ENCODE assay signal across 10 mouse cellular contexts in genomic region chr9:7216240-7216639, GRCm38 (mm10). TPM values are rescaled to one million over a fixed set of nuclear protein-coding genes. Genes with fewer than 3 reads are reported as not detected.
DNase-seq lines count a peak whose midpoint lies in the region; ATAC-seq and TF ChIP-seq lines count a peak whose summit lies in the region.
"Had no signal": no experiment of that assay in that cellular context is flagged by ENCODE, and none has a peak within 500 bp of the region (broad histone marks: within the 10 kb centered on the region; RNA-seq: fewer than 3 reads in every experiment).

No protein-coding gene starts in this region.

- H3K79me2 ChIP-seq in liver, adult 2 months (ENCODE audit: control insufficient read depth, insufficient read depth, low read length), result no peaks in the 10 kb centered on the region

- 45% methylated on average over 2 of the region's 2 CpGs for WGBS in liver, adult 2 months
- WGBS in liver, embryonic 11.5 days, result 52% methylated on average over 2 of the region's 2 CpGs

- DNase-seq in cerebellum, postnatal 14 days, result peak; percentile 4 to 12
- DNase-seq in cerebellum, adult 18-20 months, result no peak
- peak; percentile 17 for DNase-seq in liver, adult 2 months (ENCODE audit: extremely low read depth, low read depth, low spot score)
- no peak for DNase-seq in liver, embryonic 11.5 days (ENCODE audit: low spot score)
- DNase-seq in mesoderm, embryonic 11.5 days (ENCODE audit: low read depth, low spot score), result peak; percentile 14
- DNase-seq in urinary bladder, postnatal 14 days (ENCODE audit: low spot score), result no peak
- no peak for DNase-seq in gastrocnemius, postnatal 4 days (ENCODE audit: low spot score in 2 of 2)

- peak; percentile 24; the same call in 1 of the 2 replicates for TF ChIP-seq CTCF in liver, adult 2 months (IDR thresholded peaks at IDR 0.05; ENCODE audit: low read depth, low read length)

- H3K4me1 ChIP-seq in liver, adult 2 months (ENCODE audit: control insufficient read depth, insufficient read depth, low read length), result no peaks in the 10 kb centered on the region
- H3K4me1 ChIP-seq in liver, embryonic 11.5 days (replicated peaks; ENCODE audit: control insufficient read depth, insufficient read depth, low read length), result no peaks in the 10 kb centered on the region
- H3K4me1 ChIP-seq: limb, embryonic 15.5 days had no signal

- no peak for ATAC-seq in liver, embryonic 11.5 days (replicated peaks; ENCODE audit: low FRiP score)
- peak; percentile 70 for ATAC-seq in activated CD4-positive, CD25-positive, alpha-beta regulatory T cell, adult 4 months

- H3K27me3 ChIP-seq in liver, adult 2 months (ENCODE audit: control insufficient read depth, insufficient read depth, low read length), result no peaks in the 10 kb centered on the region
- no peaks in the 10 kb centered on the region for H3K27me3 ChIP-seq in liver, embryonic 11.5 days (replicated peaks; ENCODE audit: control insufficient read depth, insufficient read depth, low read length)
- H3K27me3 ChIP-seq: limb, embryonic 15.5 days had no signal

- H3K36me3 ChIP-seq in liver, adult 2 months (ENCODE audit: control insufficient read depth, insufficient read depth, low read length), result peaks cover 17% of the 10 kb centered on the region
- peaks cover 5% of the 10 kb centered on the region; the same call in 1 of the 2 replicates for H3K36me3 ChIP-seq in liver, embryonic 11.5 days (ENCODE audit: control insufficient read depth, insufficient read depth, low read length)

- no peak overlapping the region for H3K4me2 ChIP-seq in liver, embryonic 11.5 days
- H3K4me2 ChIP-seq: limb, embryonic 15.5 days had no signal

- H3K9ac ChIP-seq in liver, adult 2 months (ENCODE audit: low read depth, low read length), result no peak overlapping the region
- H3K9ac ChIP-seq in liver, embryonic 11.5 days (ENCODE audit: low read depth, low read length), result no peak overlapping the region
- H3K9ac ChIP-seq: limb, embryonic 15.5 days had no signal

- H3K27ac ChIP-seq in liver, adult 2 months (replicated peaks; ENCODE audit: insufficient read depth, low read depth, low read length), result no peak overlapping the region
- no peak overlapping the region for H3K27ac ChIP-seq in liver, embryonic 11.5 days (ENCODE audit: low read depth, low read length)
- H3K27ac ChIP-seq: limb, embryonic 15.5 days had no signal

- no peaks in the 10 kb centered on the region for H3K9me3 ChIP-seq in liver, embryonic 11.5 days (ENCODE audit: control insufficient read depth, low read length)
- H3K9me3 ChIP-seq: limb, embryonic 15.5 days had no signal

- H3K4me3 ChIP-seq in liver, adult 2 months (ENCODE audit: insufficient read depth, low read depth, low read length), result no peak overlapping the region
- no peak overlapping the region for H3K4me3 ChIP-seq in liver, embryonic 11.5 days (ENCODE audit: low read depth, low read length)
- H3K4me3 ChIP-seq: limb, embryonic 15.5 days had no signal

- TF ChIP-seq POLR2A in liver, adult 2 months (IDR thresholded peaks at IDR 0.05; ENCODE audit: extremely low read depth, insufficient read depth, low read length), result no peak

RNA-seq across cellular contexts. Expression of gene Dcun1d5, which starts 31.9 kb away (rescaled TPM):
- 27.0 and 33.5 TPM in 2 replicates for total RNA-seq in liver, adult 2 months (2014; rRNA removed)
- 8.8 and 11.5 TPM in 2 replicates for polyA plus RNA-seq in liver, adult 2 months (2012; rRNA removed)
- polyA plus RNA-seq in liver, embryonic 11.5 days (2014; fragmentation: Nextera tagmentation; extraction: Ambion mirVana), result 128 and 131 TPM in 2 replicates
- 10 to 100 TPM; 21.1 to 39.6 TPM for polyA plus RNA-seq in activated CD4-positive, CD25-positive, alpha-beta regulatory T cell, adult 4 months (2017; shearing (Covaris generic))
- 10 to 100 TPM; 64.0 to 67.7 TPM for total RNA-seq in gastrocnemius, postnatal 4 days (2021)

RNA-seq across cellular contexts. Expression of gene Dync2h1, which starts 32.0 kb away (rescaled TPM):
- total RNA-seq in liver, adult 2 months (2014; rRNA removed), result 3.6 and 4.2 TPM in 2 replicates
- polyA plus RNA-seq in liver, adult 2 months (2012; rRNA removed), result 0.14 and 0.18 TPM in 2 replicates
- polyA plus RNA-seq in liver, embryonic 11.5 days (2014; fragmentation: Nextera tagmentation; extraction: Ambion mirVana), result 8.0 and 8.1 TPM in 2 replicates
- polyA plus RNA-seq in activated CD4-positive, CD25-positive, alpha-beta regulatory T cell, adult 4 months (2017; shearing (Covaris generic)), result 1 to 10 TPM; 3.6 to 5.4 TPM
- 1 to 10 TPM; 7.3 to 8.3 TPM for total RNA-seq in gastrocnemius, postnatal 4 days (2021)

RNA-seq across cellular contexts. Expression of gene Mmp13, which starts 56.1 kb away (rescaled TPM):
- total RNA-seq in liver, adult 2 months (2014; rRNA removed), result 0.27 and 0.28 TPM in 2 replicates
- polyA plus RNA-seq in liver, adult 2 months (2012; rRNA removed), result 0.02 and 0.06 TPM in 2 replicates
- not detected in 2 replicates for polyA plus RNA-seq in liver, embryonic 11.5 days (2014; fragmentation: Nextera tagmentation; extraction: Ambion mirVana)
- polyA plus RNA-seq in activated CD4-positive, CD25-positive, alpha-beta regulatory T cell, adult 4 months (2017; shearing (Covaris generic)), result not detected
- under 1 TPM in 1 of 2 experiments, not detected in 1; 0.10 TPM for total RNA-seq in gastrocnemius, postnatal 4 days (2021)
- polyA plus RNA-seq: stomach, embryonic 14.5 days had no signal

Comparison
In these comparisons a context has a peak if more than half of its experiments do, and no peak if none do; other contexts are left out.
1. DNase-seq: peak in cerebellum, postnatal 14 days (2 of 2), liver, adult 2 months (single experiment) and mesoderm, embryonic 11.5 days (single experiment); none in cerebellum, adult 18-20 months (0 of 2), liver, embryonic 11.5 days (single experiment), urinary bladder, postnatal 14 days (single experiment) and gastrocnemius, postnatal 4 days (0 of 2).